Mouse (Mus musculus) hindbrain, postnatal 0 days (tissue): ENCODE measurements around the gene Erich6b. TPM values are rescaled to one million over a fixed set of nuclear protein-coding genes. Genes with fewer than 3 reads are reported as not detected.
A peak's percentile ranks its signal among the peaks of the same experiment; 100 is the strongest.

Experiments
- ATAC-seq: fragments of 200-750 bp; cut with Nextera tagmentation; 2 replicates; pipeline ENCODE4 v1.8.0; 2017; ENCODE audit warnings: mild to moderate bottlenecking, moderate TSS enrichment, moderate library complexity
- DNase-seq: peaks from one replicate; pipeline ENCODE4 v3.0.0-alpha.2; 2015; ENCODE audit warnings: low spot score
- H3K27ac ChIP-seq: fragments of 300-500 bp; sonication (generic); 2 replicates; pipeline ENCODE4 v1.5.1; 2014; ENCODE audit warnings: mild to moderate bottlenecking
- H3K27me3 ChIP-seq: fragments of 300-500 bp; sonication (generic); 2 replicates; pipeline ENCODE4 v1.6.1; 2014; ENCODE audit warnings: low read length, mixed read lengths; ENCODE audit not compliant: insufficient read depth
- H3K36me3 ChIP-seq: fragments of 300-500 bp; sonication (generic); 2 replicates; pipeline ENCODE4 v1.6.1; 2014; ENCODE audit warnings: low read length, mixed read lengths; ENCODE audit not compliant: insufficient read depth
- H3K4me1 ChIP-seq: fragments of 300-500 bp; sonication (generic); 2 replicates; pipeline ENCODE4 v1.6.1; 2014; ENCODE audit warnings: antibody characterized with exemption, low read length, mixed read lengths; ENCODE audit not compliant: insufficient read depth
- H3K4me2 ChIP-seq: fragments of 300-500 bp; sonication (generic); 2 replicates; pipeline ENCODE4 v1.6.1; 2014; ENCODE audit warnings: low read depth, mild to moderate bottlenecking, low read length, moderate library complexity, mixed read lengths
- H3K4me3 ChIP-seq: fragments of 300-500 bp; sonication (generic); 2 replicates; pipeline ENCODE4 v1.5.1; 2014; ENCODE audit warnings: low read length
- H3K9ac ChIP-seq: fragments of 300-500 bp; sonication (generic); replicated peaks from 2 replicates; pipeline ENCODE4 v1.6.1; 2014; ENCODE audit warnings: mild to moderate bottlenecking, low read length, moderate library complexity, mixed read lengths
- H3K9me3 ChIP-seq: fragments of 300-500 bp; sonication (generic); 2 replicates; pipeline ENCODE4 v1.6.1; 2016; ENCODE audit warnings: low read length, mixed read lengths
- CTCF ChIP-seq: IDR thresholded peaks from 2 replicates; pipeline ENCODE4 v1.5.1; 2016; ENCODE audit warnings: antibody characterized with exemption, control low read depth, low read depth
- WGBS: fragments of 180-500 bp; shearing (Covaris S2); extraction: QIAGEN DNeasy Blood & Tissue Kit; methylation state at CpG from one replicate; pipeline ENCODE4 v1.1.7; 2014; 5-methylcytosine and 5-hydroxymethylcytosine counted together
- polyA plus RNA-seq: library from polyadenylated mRNA; unstranded; fragments of >200 nt; fragmentation: Nextera tagmentation; extraction: Ambion mirVana; gene quantifications from 2 replicates; pipeline ENCODE4 v1.2.1, GENCODE M21; 2015
- total RNA-seq: library from RNA; depleted of rRNA; stranded (reverse); fragments of >200 nt; gene quantifications from 2 replicates; pipeline ENCODE4 v1.2.3, GENCODE M21; 2014; rRNA removed

Gene Erich6b
- total RNA-seq (not detected in 2 replicates), polyA plus RNA-seq (not detected in 2 replicates)

DNA sequence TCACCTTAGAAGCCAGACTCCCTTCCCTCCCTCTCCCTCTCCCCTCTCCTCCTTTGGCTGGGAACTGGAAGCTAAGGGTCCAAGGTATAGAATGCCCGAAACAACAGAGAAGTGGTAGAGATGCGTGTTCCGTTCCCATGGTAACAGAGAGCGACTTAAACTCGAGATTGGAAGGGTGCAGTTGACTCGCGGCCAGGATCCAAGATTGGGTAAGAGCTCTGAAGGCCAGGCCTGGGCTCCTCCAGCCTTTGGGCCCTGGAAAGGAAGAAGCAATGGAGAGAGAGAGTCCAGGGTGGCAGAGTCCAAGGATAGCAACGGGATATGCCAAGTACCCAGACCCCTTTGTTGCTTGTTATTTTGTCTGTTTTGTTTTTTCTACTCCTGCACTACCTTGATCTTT lies at the start of gene Erich6b:
Erich6b (plus strand) TSS at position 180 of the 400 bp plus-strand sequence.
- WGBS, result 65% methylated on average over 8 of the region's 8 CpGs
- ATAC-seq (no peak), DNase-seq (peak; percentile 6)
- H3K27me3 ChIP-seq, result no peaks in the 10 kb centered on the region
- no peaks in the 10 kb centered on the region for H3K9me3 ChIP-seq
- no peak within 1 kb of the TSS for H3K4me3 ChIP-seq
- no peaks in the 10 kb centered on the region for H3K36me3 ChIP-seq
- 0 out of 2 replicates have a peak, but pooled peaks cover 2% of the 10 kb centered on the region for H3K4me1 ChIP-seq
- H3K4me2 ChIP-seq, result no peak within 1 kb of the TSS
- no peak for TF ChIP-seq CTCF
- no peak within 1 kb of the TSS for H3K27ac ChIP-seq
- no peak within 1 kb of the TSS for H3K9ac ChIP-seq

DNA sequence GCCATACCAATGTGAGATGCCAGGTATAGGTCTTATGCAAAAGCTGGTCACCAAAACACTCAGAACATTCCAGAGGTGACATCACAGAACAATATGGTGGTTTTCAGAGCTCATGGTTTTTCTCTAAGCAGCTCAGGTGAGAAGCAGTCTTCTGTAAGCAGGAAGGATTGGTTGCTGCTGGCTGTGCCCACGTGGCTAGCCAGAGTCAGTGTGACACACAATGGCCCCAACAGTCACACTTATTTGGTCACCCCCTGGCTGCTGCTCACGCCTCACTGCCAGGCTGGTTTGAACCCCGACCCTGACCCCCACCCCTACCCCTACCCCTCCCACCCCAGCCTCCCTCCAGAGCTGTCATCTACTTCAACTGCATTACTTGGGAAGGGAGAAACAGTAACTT lies 49.1 kb upstream of the Erich6b start, which contains the start of gene Spert:
Spert (minus strand) TSS at position 139 of the 400 bp plus-strand sequence.
- 55% methylated on average over 3 of the region's 3 CpGs for WGBS
- no peak within 1 kb of the TSS for H3K27ac ChIP-seq
- no peaks in the 10 kb centered on the region for H3K36me3 ChIP-seq
- no peak for DNase-seq
- H3K4me1 ChIP-seq, result no peaks in the 10 kb centered on the region
- H3K9me3 ChIP-seq, result no peaks in the 10 kb centered on the region
- no peak within 1 kb of the TSS for H3K4me2 ChIP-seq
- no peaks in the 10 kb centered on the region for H3K27me3 ChIP-seq
- no peak for TF ChIP-seq CTCF
- H3K4me3 ChIP-seq, result no peak within 1 kb of the TSS
- ATAC-seq, result no peak
- H3K9ac ChIP-seq, result no peak within 1 kb of the TSS

DNA sequence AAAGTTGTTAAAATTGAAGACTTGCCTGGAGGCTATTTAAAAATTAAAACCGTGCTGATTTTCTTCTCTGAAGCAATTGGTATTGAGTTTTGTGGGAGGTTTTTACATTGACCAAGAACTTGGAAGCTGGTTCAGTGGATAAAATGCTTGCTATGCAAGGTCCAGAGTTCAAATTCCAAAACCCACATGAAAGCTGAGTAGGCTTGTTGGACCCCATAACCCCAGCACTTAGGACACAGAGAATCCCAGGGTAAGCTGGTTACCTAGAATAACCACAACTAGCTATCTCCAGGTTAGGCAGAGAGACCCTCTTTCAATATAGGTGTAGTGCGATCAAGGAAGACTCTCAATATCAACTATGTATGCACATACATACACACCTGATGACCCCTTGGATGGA lies 32.9 kb upstream of the Erich6b start:
- 86% methylated on average over 2 of the region's 2 CpGs for WGBS
- DNase-seq, result no peak

DNA sequence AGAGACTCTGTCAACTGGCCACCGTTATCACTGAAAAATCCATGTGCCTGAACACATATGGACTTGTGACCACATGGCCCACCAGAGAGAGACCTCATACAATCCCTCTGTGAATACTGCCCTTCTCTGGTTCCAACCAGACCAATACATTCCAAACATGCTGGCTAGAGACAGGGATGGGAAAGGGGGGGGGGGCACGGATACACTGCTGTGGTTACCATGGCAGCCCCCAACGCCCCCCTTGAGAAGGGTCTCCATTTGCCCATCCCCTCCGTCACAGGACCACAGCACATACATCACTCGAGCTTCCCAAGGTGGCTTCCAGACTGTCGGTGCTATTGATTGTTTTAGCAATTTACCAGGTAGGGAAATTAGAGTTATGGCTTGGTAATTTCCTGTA lies 25.7 kb upstream of the Erich6b start:
- no peak for DNase-seq
- no peak for TF ChIP-seq CTCF
- Histone ChIP-seq H3K9ac (no peak overlapping the region), H3K36me3 (no peaks in the 10 kb centered on the region), H3K27ac (no peak overlapping the region), H3K9me3 (no peaks in the 10 kb centered on the region), H3K4me3 (no peak overlapping the region), H3K27me3 (no peaks in the 10 kb centered on the region), H3K4me2 (no peak overlapping the region), H3K4me1 (0 out of 2 replicates have a peak, but pooled peaks cover 4% of the 10 kb centered on the region)
- ATAC-seq, result peak; percentile 53; the same call in 1 of the 2 replicates
- 62% methylated on average over 6 of the region's 6 CpGs for WGBS

More for the DNA sequence above, 32.9 kb upstream of the Erich6b start:
- Histone ChIP-seq H3K9ac (no peak overlapping the region), H3K9me3 (no peaks in the 10 kb centered on the region), H3K4me2 (no peak overlapping the region), H3K36me3 (no peaks in the 10 kb centered on the region), H3K4me3 (no peak overlapping the region), H3K27ac (no peak overlapping the region), H3K4me1 (no peaks in the 10 kb centered on the region), H3K27me3 (no peaks in the 10 kb centered on the region)
- no peak for ATAC-seq
- TF ChIP-seq CTCF, result no peak

DNA sequence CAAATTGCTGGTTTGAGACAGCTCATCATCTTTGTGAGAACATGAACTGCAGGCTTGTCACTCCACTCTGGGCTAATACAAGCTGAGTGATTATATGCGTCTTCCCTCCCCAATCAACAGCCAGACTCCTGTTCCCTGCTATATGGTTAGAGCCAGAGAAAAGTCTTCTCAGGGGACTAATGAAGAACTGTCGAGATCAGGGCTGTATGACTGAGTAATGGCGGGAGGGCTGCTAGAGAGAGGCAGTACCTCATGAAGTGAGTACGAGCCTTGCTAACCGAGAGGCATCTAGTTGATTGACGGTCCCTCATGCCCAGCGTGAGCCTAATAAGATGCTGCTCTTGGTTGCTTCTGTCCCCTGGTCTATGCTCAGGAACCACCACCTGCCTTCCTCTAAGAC lies 19.1 kb upstream of the Erich6b start:
- Histone ChIP-seq H3K4me2 (no peak overlapping the region), H3K27ac (no peak overlapping the region), H3K9ac (no peak overlapping the region), H3K9me3 (no peaks in the 10 kb centered on the region), H3K4me3 (no peak overlapping the region), H3K36me3 (no peaks in the 10 kb centered on the region), H3K27me3 (no peaks in the 10 kb centered on the region), H3K4me1 (0 out of 2 replicates have a peak, but pooled peaks cover 4% of the 10 kb centered on the region)
- no peak for ATAC-seq
- DNase-seq, result no peak
- WGBS, result 56% methylated on average over 7 of the region's 7 CpGs
- no peak for TF ChIP-seq CTCF

DNA sequence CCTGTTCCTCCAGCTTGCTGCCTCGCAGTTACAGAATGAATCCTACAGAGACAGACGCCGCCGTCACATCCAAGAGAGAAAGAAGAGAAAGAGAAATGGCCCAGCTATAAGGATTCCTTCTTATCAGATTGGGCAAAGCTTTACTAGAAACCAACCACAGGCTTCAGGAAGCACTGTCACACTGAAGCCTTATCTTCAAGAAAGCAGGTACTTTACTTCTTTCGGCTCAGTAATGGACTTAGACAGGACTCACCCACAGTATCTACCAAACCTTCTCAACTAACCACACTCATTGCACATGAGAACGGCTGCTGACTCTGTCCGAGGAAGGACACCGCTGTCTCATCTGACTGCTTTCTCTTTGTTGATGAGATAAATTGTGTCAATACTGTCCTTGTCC lies 13.2 kb upstream of the Erich6b start:
- no peak overlapping the region for H3K27ac ChIP-seq
- no peak overlapping the region for H3K4me2 ChIP-seq
- H3K27me3 ChIP-seq, result no peaks in the 10 kb centered on the region
- DNase-seq (no peak), ATAC-seq (no peak)
- H3K4me3 ChIP-seq, result no peak overlapping the region
- H3K4me1 ChIP-seq, result no peaks in the 10 kb centered on the region
- H3K9me3 ChIP-seq, result no peaks in the 10 kb centered on the region
- no peak overlapping the region for H3K9ac ChIP-seq
- H3K36me3 ChIP-seq, result no peaks in the 10 kb centered on the region
- no peak for TF ChIP-seq CTCF
- WGBS, result 89% methylated on average over 8 of the region's 8 CpGs

DNA sequence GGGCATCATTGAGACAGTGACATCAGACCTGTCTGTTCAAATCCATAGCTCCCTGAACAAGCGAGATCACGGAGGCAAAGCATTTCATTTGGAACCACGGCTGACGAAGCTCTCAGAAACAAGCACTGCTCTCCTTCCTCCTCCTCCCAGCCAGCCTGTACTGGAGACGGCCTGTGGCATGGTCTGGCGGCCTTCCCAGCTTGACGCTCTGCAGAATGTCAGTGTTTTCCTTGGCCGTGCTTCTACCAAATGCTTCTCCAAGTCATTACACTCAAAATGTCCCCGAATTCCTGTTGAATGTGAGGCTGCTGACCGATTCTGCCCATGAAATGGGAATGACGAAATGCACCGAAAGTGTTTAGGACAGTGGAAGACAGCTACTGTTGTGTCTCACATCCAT lies 6.7 kb upstream of the Erich6b start:
- Histone ChIP-seq H3K9me3 (no peaks in the 10 kb centered on the region), H3K4me1 (peaks cover 9% of the 10 kb centered on the region; the same call in 1 of the 2 replicates), H3K27me3 (no peaks in the 10 kb centered on the region), H3K4me3 (no peak overlapping the region), H3K27ac (no peak overlapping the region), H3K4me2 (no peak overlapping the region), H3K9ac (no peak overlapping the region), H3K36me3 (no peaks in the 10 kb centered on the region)
- ATAC-seq (no peak), DNase-seq (peak; percentile 55)
- 51% methylated on average over 12 of the region's 12 CpGs for WGBS
- no peak for TF ChIP-seq CTCF
